Mouse (Mus musculus): ENCODE measurements around the gene Grm4. TPM values are rescaled to one million over a fixed set of nuclear protein-coding genes. Genes with fewer than 3 reads are reported as not detected.
"Not testable (repeated sequence)": the region's sequence is repeated elsewhere in the genome, so short reads cannot be mapped to it uniquely, and the experiment has no call there.

Gene Grm4
- polyA plus RNA-seq, 1 experiment from 2014 or later: 0.08 TPM

DNA sequence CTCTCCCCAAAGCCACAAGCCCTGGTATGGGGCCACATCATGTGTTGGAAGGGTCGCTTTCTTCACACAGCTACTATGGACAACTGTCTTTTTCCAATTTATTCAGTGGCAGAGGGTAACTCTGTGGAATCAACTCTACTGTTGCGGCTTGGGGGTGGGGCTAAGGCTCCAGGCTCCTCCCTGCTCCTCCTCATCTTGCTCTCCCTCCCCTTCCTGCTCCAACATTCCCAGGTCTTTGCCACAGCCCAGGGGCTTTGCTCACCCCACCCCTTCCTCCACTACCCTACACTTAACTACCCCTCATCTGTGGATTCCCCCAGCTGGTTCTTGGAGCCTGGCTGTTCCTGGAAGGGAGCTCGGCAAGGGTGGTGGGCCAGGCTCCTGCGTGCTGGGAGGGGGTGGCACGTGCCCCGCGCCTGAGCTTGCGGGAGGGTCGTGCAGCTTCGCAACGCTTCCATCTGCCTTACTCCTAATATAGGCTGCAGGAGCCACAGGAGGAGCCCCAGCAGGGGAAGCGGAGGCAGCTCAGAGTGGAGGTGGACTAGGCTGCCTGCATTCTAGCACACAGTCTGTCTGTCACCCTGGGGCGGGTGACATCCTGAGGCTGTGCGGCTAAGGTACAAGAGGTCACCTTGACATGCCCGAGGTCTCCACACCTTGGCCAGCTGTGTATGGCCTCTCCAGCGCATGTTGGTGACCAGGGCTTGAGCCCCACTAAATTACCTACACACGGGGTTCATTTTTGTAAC, 135.5 kb downstream of the Grm4 start:
- no peak overlapping the region for H3K4me3 ChIP-seq
- H3K9ac ChIP-seq: no peak overlapping the region
- 26% methylated on average over 17 of the region's 17 CpGs for WGBS
- no peak overlapping the region for H3K27ac ChIP-seq (replicated peaks)
- H3K9me3 ChIP-seq: no peaks in the 10 kb centered on the region
- no peak for ATAC-seq (ENCODE audit: extremely low read depth, insufficient number of reproducible peaks, low FRiP score, low TSS enrichment)
- H3K27me3 ChIP-seq (replicated peaks): peaks cover 28% of the 10 kb centered on the region
- H3K36me3 ChIP-seq: no peaks in the 10 kb centered on the region
- peak overlapping the region; percentile 35; the same call in 1 of the 2 replicates for H3K4me2 ChIP-seq
- peaks cover 14% of the 10 kb centered on the region for H3K4me1 ChIP-seq

GRCm38 (mm10) chr17:27382916-27383315, 138.3 kb downstream of the Grm4 start:
- no peak overlapping the region for H3K9ac ChIP-seq
- WGBS: 72% methylated on average over 11 of the region's 11 CpGs
- H3K9me3 ChIP-seq: 0 out of 2 replicates have a peak, but pooled peaks cover under 1% of the 10 kb centered on the region
- H3K4me1 ChIP-seq: peaks cover 14% of the 10 kb centered on the region
- no peak overlapping the region for H3K4me3 ChIP-seq
- no peak overlapping the region for H3K4me2 ChIP-seq
- H3K27ac ChIP-seq (replicated peaks): no peak overlapping the region
- ATAC-seq (ENCODE audit: extremely low read depth, insufficient number of reproducible peaks, low FRiP score, low TSS enrichment): no peak
- H3K36me3 ChIP-seq: no peaks in the 10 kb centered on the region
- H3K27me3 ChIP-seq (replicated peaks): peaks cover 51% of the 10 kb centered on the region

DNA sequence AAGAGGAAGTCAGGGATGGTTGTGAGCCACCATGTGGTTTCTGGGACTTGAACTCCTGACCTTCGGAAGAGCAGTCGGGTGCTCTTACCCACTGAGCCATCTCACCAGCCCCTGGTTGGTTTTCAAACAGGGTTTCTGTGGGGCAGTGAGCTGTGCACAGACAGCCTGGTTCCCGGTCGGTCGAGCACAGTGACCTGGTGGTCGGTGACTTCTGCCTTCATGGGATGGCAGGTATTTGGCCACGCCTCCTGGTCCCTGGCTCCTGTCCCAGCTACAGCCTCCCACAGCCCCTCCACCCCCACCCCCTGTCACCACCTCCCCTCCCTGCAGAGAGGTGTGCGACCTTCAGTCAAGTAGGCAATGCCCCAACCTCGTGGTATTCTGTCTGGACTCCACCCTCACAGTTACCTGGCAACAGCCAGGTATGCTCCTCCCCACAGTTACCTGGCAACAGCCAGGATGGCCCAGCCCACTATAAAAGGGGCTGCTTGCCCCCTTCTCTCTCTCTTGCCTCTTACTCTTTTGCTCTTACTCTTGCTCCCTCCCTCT, 140.2 kb downstream of the Grm4 start:
- peaks cover 42% of the 10 kb centered on the region for H3K27me3 ChIP-seq (replicated peaks)
- not testable (repeated sequence) for H3K4me1 ChIP-seq; H3K4me2 ChIP-seq; H3K27ac ChIP-seq (replicated peaks); H3K4me3 ChIP-seq; H3K36me3 ChIP-seq; H3K9ac ChIP-seq; ATAC-seq (ENCODE audit: extremely low read depth, insufficient number of reproducible peaks, low FRiP score, low TSS enrichment)
- H3K9me3 ChIP-seq: peaks cover 11% of the 10 kb centered on the region; the same call in 1 of the 2 replicates
- WGBS: 57% methylated on average over 9 of the region's 9 CpGs

GRCm38 (mm10) chr17:27378977-27379376, 142.2 kb downstream of the Grm4 start:
- H3K27ac ChIP-seq (replicated peaks): no peak overlapping the region
- H3K4me1 ChIP-seq: no peaks in the 10 kb centered on the region
- H3K4me2 ChIP-seq: no peak overlapping the region
- no peak overlapping the region for H3K9ac ChIP-seq
- WGBS: 21% methylated on average over 3 of the region's 3 CpGs
- no peak overlapping the region for H3K4me3 ChIP-seq
- H3K9me3 ChIP-seq: peaks cover 11% of the 10 kb centered on the region; the same call in 1 of the 2 replicates
- peaks cover 33% of the 10 kb centered on the region for H3K27me3 ChIP-seq (replicated peaks)
- ATAC-seq (ENCODE audit: extremely low read depth, insufficient number of reproducible peaks, low FRiP score, low TSS enrichment): no peak
- H3K36me3 ChIP-seq: no peaks in the 10 kb centered on the region

DNA sequence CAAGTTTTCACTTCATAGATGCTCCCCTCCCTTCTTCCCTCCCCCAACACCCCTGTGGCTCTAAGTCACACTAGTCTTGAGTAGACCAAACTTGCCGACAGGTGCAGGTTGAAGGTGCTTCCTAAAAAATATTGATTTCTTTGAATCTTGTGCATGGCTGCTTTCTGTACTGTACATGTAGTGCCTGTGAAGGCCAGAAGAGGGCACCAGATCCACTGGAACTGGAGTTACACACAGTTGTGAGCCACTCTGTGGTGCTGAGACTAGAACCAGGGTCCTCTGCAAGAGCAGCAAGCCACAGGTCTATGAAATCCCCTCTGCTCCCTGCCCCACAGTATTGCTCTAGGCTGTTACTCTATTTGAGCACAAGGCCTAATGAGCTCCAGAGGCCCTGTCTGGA, 144.1 kb downstream of the Grm4 start:
- Histone ChIP-seq H3K9ac (no peak overlapping the region), H3K4me3 (no peak overlapping the region), H3K36me3 (no peaks in the 10 kb centered on the region), H3K4me1 (peaks cover 15% of the 10 kb centered on the region), H3K4me2 (no peak overlapping the region), H3K27me3 (replicated peaks) (peaks cover 31% of the 10 kb centered on the region), H3K9me3 (peaks cover 11% of the 10 kb centered on the region; the same call in 1 of the 2 replicates), H3K27ac (replicated peaks) (no peak overlapping the region)
- WGBS: 97% methylated on average over 1 of the region's 1 CpGs
- ATAC-seq (ENCODE audit: extremely low read depth, insufficient number of reproducible peaks, low FRiP score, low TSS enrichment): no peak

DNA sequence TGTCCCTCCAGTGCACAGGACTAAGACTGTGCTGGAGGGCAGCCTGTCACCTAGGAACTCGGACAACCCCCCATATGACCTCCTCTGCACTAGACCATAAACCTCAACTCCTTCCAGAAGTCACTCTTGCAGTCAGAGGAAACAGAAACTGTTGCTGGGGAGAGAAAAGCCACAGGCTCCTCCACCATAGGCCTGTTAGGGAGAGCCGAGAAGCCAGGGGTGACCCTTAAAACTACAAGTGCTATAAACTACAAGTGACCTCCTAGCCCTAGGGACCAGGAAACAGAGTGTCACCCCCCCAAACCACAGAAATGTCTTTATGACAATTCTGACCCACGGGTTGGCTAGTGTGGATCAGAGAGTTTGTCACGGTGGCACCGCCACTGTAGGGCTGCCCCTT, 145.7 kb downstream of the Grm4 start:
- Histone ChIP-seq H3K4me1 (peaks cover 15% of the 10 kb centered on the region), H3K9ac (no peak overlapping the region), H3K4me2 (no peak overlapping the region), H3K27ac (replicated peaks) (no peak overlapping the region), H3K36me3 (no peaks in the 10 kb centered on the region), H3K4me3 (no peak overlapping the region), H3K27me3 (replicated peaks) (peaks cover 23% of the 10 kb centered on the region), H3K9me3 (peaks cover 11% of the 10 kb centered on the region; the same call in 1 of the 2 replicates)
- WGBS: 74% methylated on average over 5 of the region's 5 CpGs
- ATAC-seq (ENCODE audit: extremely low read depth, insufficient number of reproducible peaks, low FRiP score, low TSS enrichment): no peak

Other genes starting within 250 kb of the Grm4 start
- gene Hmga1, start 35.1 kb upstream of the Grm4 start, polyA plus RNA-seq (2015; fragmentation: Nextera tagmentation; extraction: Ambion mirVana): 153 and 160 TPM in 2 replicates
- 16.0 and 18.3 TPM in 2 replicates for gene AI413582, start 44.4 kb upstream of the Grm4 start, polyA plus RNA-seq (2015; fragmentation: Nextera tagmentation; extraction: Ambion mirVana)
- 98.8 and 108 TPM in 2 replicates for gene Nudt3, start 102.1 kb upstream of the Grm4 start, polyA plus RNA-seq (2015; fragmentation: Nextera tagmentation; extraction: Ambion mirVana)
- not detected in 2 replicates for gene RPS10-NUDT3, start 113.8 kb upstream of the Grm4 start, polyA plus RNA-seq (2015; fragmentation: Nextera tagmentation; extraction: Ambion mirVana)
- gene Rps10, start 115.3 kb upstream of the Grm4 start, polyA plus RNA-seq (2015; fragmentation: Nextera tagmentation; extraction: Ambion mirVana): 600 and 606 TPM in 2 replicates
- gene Pacsin1, start 134.1 kb upstream of the Grm4 start, polyA plus RNA-seq (2015; fragmentation: Nextera tagmentation; extraction: Ambion mirVana): 0.78 and 1.4 TPM in 2 replicates
- 0.15 and 0.18 TPM in 2 replicates for gene Spdef, start 207.6 kb upstream of the Grm4 start, polyA plus RNA-seq (2015; fragmentation: Nextera tagmentation; extraction: Ambion mirVana)

All from heart, embryonic 13.5 days (tissue).